Mouse (Mus musculus): ENCODE results near the gene Krt18. TPM values are rescaled to one million over a fixed set of nuclear protein-coding genes. Genes with fewer than 3 reads are reported as not detected.
A peak's percentile ranks its signal among the peaks of the same experiment; 100 is the strongest.

Gene Krt18
- polyA plus RNA-seq, 1 experiment, result 5.6 TPM

GRCm38 (mm10) chr15:102041951-102042350, 14.0 kb downstream of the Krt18 start:
- Histone ChIP-seq H3K27ac (ENCODE audit: control insufficient read depth, insufficient read depth, low read depth, low read length, poor library complexity) (no peak overlapping the region), H3K4me1 (ENCODE audit: control insufficient read depth, insufficient read depth, low read length) (no peaks in the 10 kb centered on the region)
- 42% methylated on average over 7 of the region's 7 CpGs for WGBS

GRCm38 (mm10) chr15:102044745-102045144, 16.8 kb downstream of the Krt18 start:
- Histone ChIP-seq H3K4me3 (replicated peaks; ENCODE audit: control insufficient read depth, low read depth, low read length) (no peak overlapping the region), H3K4me1 (ENCODE audit: control insufficient read depth, insufficient read depth, low read length) (no peaks in the 10 kb centered on the region), H3K27ac (ENCODE audit: control insufficient read depth, insufficient read depth, low read depth, low read length, poor library complexity) (no peak overlapping the region)
- 80% methylated on average over 3 of the region's 3 CpGs for WGBS
- TF ChIP-seq POLR2A (IDR thresholded peaks at IDR 0.05; ENCODE audit: borderline replicate concordance, control insufficient read depth, low read depth, low read length) (no peak), CTCF (IDR thresholded peaks at IDR 0.05; ENCODE audit: control insufficient read depth, insufficient read depth, low read length) (no peak)

More at GRCm38 (mm10) chr15:102041951-102042350, 14.0 kb downstream of the Krt18 start:
- no peak overlapping the region for H3K4me3 ChIP-seq (replicated peaks; ENCODE audit: control insufficient read depth, low read depth, low read length)
- no peak for TF ChIP-seq CTCF (IDR thresholded peaks at IDR 0.05; ENCODE audit: control insufficient read depth, insufficient read depth, low read length)
- no peak for TF ChIP-seq POLR2A (IDR thresholded peaks at IDR 0.05; ENCODE audit: borderline replicate concordance, control insufficient read depth, low read depth, low read length)

GRCm38 (mm10) chr15:102045691-102046090, 17.7 kb downstream of the Krt18 start:
- 67% methylated on average over 10 of the region's 10 CpGs for WGBS

GRCm38 (mm10) chr15:102048006-102048405, 20.0 kb downstream of the Krt18 start:
- Histone ChIP-seq H3K4me1 (ENCODE audit: control insufficient read depth, insufficient read depth, low read length) (no peaks in the 10 kb centered on the region), H3K4me3 (replicated peaks; ENCODE audit: control insufficient read depth, low read depth, low read length) (no peak overlapping the region), H3K27ac (ENCODE audit: control insufficient read depth, insufficient read depth, low read depth, low read length, poor library complexity) (no peak overlapping the region)
- TF ChIP-seq CTCF (IDR thresholded peaks at IDR 0.05; ENCODE audit: control insufficient read depth, insufficient read depth, low read length) (no peak), POLR2A (IDR thresholded peaks at IDR 0.05; ENCODE audit: borderline replicate concordance, control insufficient read depth, low read depth, low read length) (no peak)
- WGBS, result 85% methylated on average over 6 of the region's 6 CpGs

More at GRCm38 (mm10) chr15:102045691-102046090, 17.7 kb downstream of the Krt18 start:
- TF ChIP-seq POLR2A (IDR thresholded peaks at IDR 0.05; ENCODE audit: borderline replicate concordance, control insufficient read depth, low read depth, low read length), result no peak
- no peak for TF ChIP-seq CTCF (IDR thresholded peaks at IDR 0.05; ENCODE audit: control insufficient read depth, insufficient read depth, low read length)
- Histone ChIP-seq H3K4me3 (replicated peaks; ENCODE audit: control insufficient read depth, low read depth, low read length) (no peak overlapping the region), H3K4me1 (ENCODE audit: control insufficient read depth, insufficient read depth, low read length) (no peaks in the 10 kb centered on the region), H3K27ac (ENCODE audit: control insufficient read depth, insufficient read depth, low read depth, low read length, poor library complexity) (no peak overlapping the region)

- TF ChIP-seq CTCF (IDR thresholded peaks at IDR 0.05; ENCODE audit: control insufficient read depth, insufficient read depth, low read length), result no peak
- no peak for TF ChIP-seq POLR2A (IDR thresholded peaks at IDR 0.05; ENCODE audit: borderline replicate concordance, control insufficient read depth, low read depth, low read length)
- no peak overlapping the region for H3K27ac ChIP-seq (ENCODE audit: control insufficient read depth, insufficient read depth, low read depth, low read length, poor library complexity)
- no peak overlapping the region for H3K4me3 ChIP-seq (replicated peaks; ENCODE audit: control insufficient read depth, low read depth, low read length)
- H3K4me1 ChIP-seq (ENCODE audit: control insufficient read depth, insufficient read depth, low read length), result no peaks in the 10 kb centered on the region
Observed at GRCm38 (mm10) chr15:102049871-102050270, 21.9 kb downstream of the Krt18 start.

- H3K4me3 ChIP-seq (replicated peaks; ENCODE audit: control insufficient read depth, low read depth, low read length), result no peak overlapping the region
- 3% methylated on average over 33 of the region's 33 CpGs for WGBS
- no peak for TF ChIP-seq POLR2A (IDR thresholded peaks at IDR 0.05; ENCODE audit: borderline replicate concordance, control insufficient read depth, low read depth, low read length)
- TF ChIP-seq CTCF (IDR thresholded peaks at IDR 0.05; ENCODE audit: control insufficient read depth, insufficient read depth, low read length), result no peak
- no peaks in the 10 kb centered on the region for H3K4me1 ChIP-seq (ENCODE audit: control insufficient read depth, insufficient read depth, low read length)
- H3K27ac ChIP-seq (ENCODE audit: control insufficient read depth, insufficient read depth, low read depth, low read length, poor library complexity), result no peak overlapping the region
Observed at GRCm38 (mm10) chr15:102051920-102052683, 24.1 kb downstream of the Krt18 start.

GRCm38 (mm10) chr15:102056495-102057174, 28.7 kb downstream of the Krt18 start:
- TF ChIP-seq CTCF (IDR thresholded peaks at IDR 0.05; ENCODE audit: control insufficient read depth, insufficient read depth, low read length), result no peak
- no peak for TF ChIP-seq POLR2A (IDR thresholded peaks at IDR 0.05; ENCODE audit: borderline replicate concordance, control insufficient read depth, low read depth, low read length)
- Histone ChIP-seq H3K4me1 (ENCODE audit: control insufficient read depth, insufficient read depth, low read length) (no peaks in the 10 kb centered on the region), H3K27ac (ENCODE audit: control insufficient read depth, insufficient read depth, low read depth, low read length, poor library complexity) (no peak overlapping the region), H3K4me3 (replicated peaks; ENCODE audit: control insufficient read depth, low read depth, low read length) (no peak overlapping the region)
- WGBS, result 87% methylated on average over 15 of the region's 15 CpGs

- H3K4me1 ChIP-seq (ENCODE audit: control insufficient read depth, insufficient read depth, low read length), result no peaks in the 10 kb centered on the region; the same call in none of the 2 replicates
- 3% methylated on average over 20 of the region's 20 CpGs for WGBS
- TF ChIP-seq POLR2A (IDR thresholded peaks at IDR 0.05; ENCODE audit: borderline replicate concordance, control insufficient read depth, low read depth, low read length) (no peak), CTCF (IDR thresholded peaks at IDR 0.05; ENCODE audit: control insufficient read depth, insufficient read depth, low read length) (peak; percentile 92)
Observed at GRCm38 (mm10) chr15:102065661-102066325, 37.8 kb downstream of the Krt18 start.

More at GRCm38 (mm10) chr15:102065661-102066325, 37.8 kb downstream of the Krt18 start:
- H3K27ac ChIP-seq (ENCODE audit: control insufficient read depth, insufficient read depth, low read depth, low read length, poor library complexity), result no peak overlapping the region
- no peak overlapping the region for H3K4me3 ChIP-seq (replicated peaks; ENCODE audit: control insufficient read depth, low read depth, low read length)
